Mouse (Mus musculus): ENCODE measurements around the gene Cycs. TPM values are rescaled to one million over a fixed set of nuclear protein-coding genes. Genes with fewer than 3 reads are reported as not detected.

Gene Cycs
- polyA plus RNA-seq, 1 experiment: 9.2 TPM

- Histone ChIP-seq H3K36me3 (replicated peaks; ENCODE audit: low read length) (no peaks in the 10 kb centered on the region), H3K4me1 (peaks cover 35% of the 10 kb centered on the region), H3K27me3 (replicated peaks) (peaks cover 2% of the 10 kb centered on the region), H3K4me3 (replicated peaks) (no peak overlapping the region), H3K9me3 (peaks cover 10% of the 10 kb centered on the region)
- no peak for TF ChIP-seq FLI1 (IDR thresholded peaks at IDR 0.05; ENCODE audit: low read length)
- no peak for TF ChIP-seq GATA1 (IDR thresholded peaks at IDR 0.05; ENCODE audit: borderline replicate concordance, low read length)
These were observed 38.9 kb downstream of the Cycs start for GRCm38 (mm10) chr6:50527416-50527815.

- H3K4me3 ChIP-seq (replicated peaks): no peak overlapping the region
- no peaks in the 10 kb centered on the region for H3K36me3 ChIP-seq (replicated peaks; ENCODE audit: low read length)
- no peak for TF ChIP-seq GATA1 (IDR thresholded peaks at IDR 0.05; ENCODE audit: borderline replicate concordance, low read length)
- no peak for TF ChIP-seq FLI1 (IDR thresholded peaks at IDR 0.05; ENCODE audit: low read length)
These were observed 39.7 kb downstream of the Cycs start for GRCm38 (mm10) chr6:50526597-50527024.

GRCm38 (mm10) chr6:50525846-50526245 lies 40.5 kb downstream of the Cycs start:
- TF ChIP-seq GATA1 (IDR thresholded peaks at IDR 0.05; ENCODE audit: borderline replicate concordance, low read length): no peak
- TF ChIP-seq FLI1 (IDR thresholded peaks at IDR 0.05; ENCODE audit: low read length): no peak
- Histone ChIP-seq H3K36me3 (replicated peaks; ENCODE audit: low read length) (no peaks in the 10 kb centered on the region), H3K4me3 (replicated peaks) (no peak overlapping the region), H3K4me1 (peaks cover 38% of the 10 kb centered on the region), H3K27me3 (replicated peaks) (peaks cover 2% of the 10 kb centered on the region), H3K9me3 (no peaks in the 10 kb centered on the region)

More at GRCm38 (mm10) chr6:50526597-50527024, 39.7 kb downstream of the Cycs start:
- H3K4me1 ChIP-seq: peaks cover 38% of the 10 kb centered on the region
- H3K9me3 ChIP-seq: peaks cover 6% of the 10 kb centered on the region
- H3K27me3 ChIP-seq (replicated peaks): peaks cover 2% of the 10 kb centered on the region

- Histone ChIP-seq H3K4me3 (replicated peaks) (no peak overlapping the region), H3K27me3 (replicated peaks) (peaks cover 2% of the 10 kb centered on the region), H3K36me3 (replicated peaks; ENCODE audit: low read length) (no peaks in the 10 kb centered on the region), H3K9me3 (no peaks in the 10 kb centered on the region), H3K4me1 (peaks cover 32% of the 10 kb centered on the region)
- no peak for TF ChIP-seq GATA1 (IDR thresholded peaks at IDR 0.05; ENCODE audit: borderline replicate concordance, low read length)
- no peak for TF ChIP-seq FLI1 (IDR thresholded peaks at IDR 0.05; ENCODE audit: low read length)
These were observed 42.0 kb downstream of the Cycs start for GRCm38 (mm10) chr6:50524261-50524896.

- H3K4me1 ChIP-seq: peaks cover 33% of the 10 kb centered on the region
- H3K27me3 ChIP-seq (replicated peaks): no peaks in the 10 kb centered on the region
- H3K4me3 ChIP-seq (replicated peaks): no peak overlapping the region
- H3K36me3 ChIP-seq (replicated peaks; ENCODE audit: low read length): no peaks in the 10 kb centered on the region
- no peaks in the 10 kb centered on the region for H3K9me3 ChIP-seq
- TF ChIP-seq FLI1 (IDR thresholded peaks at IDR 0.05; ENCODE audit: low read length) (no peak), GATA1 (IDR thresholded peaks at IDR 0.05; ENCODE audit: borderline replicate concordance, low read length) (no peak)
These were observed 43.6 kb downstream of the Cycs start for GRCm38 (mm10) chr6:50522772-50523171.

GRCm38 (mm10) chr6:50521532-50522135 lies 44.7 kb downstream of the Cycs start:
- Histone ChIP-seq H3K4me1 (peaks cover 29% of the 10 kb centered on the region), H3K27me3 (replicated peaks) (no peaks in the 10 kb centered on the region), H3K9me3 (no peaks in the 10 kb centered on the region), H3K4me3 (replicated peaks) (no peak overlapping the region), H3K36me3 (replicated peaks; ENCODE audit: low read length) (no peaks in the 10 kb centered on the region)
- TF ChIP-seq GATA1 (IDR thresholded peaks at IDR 0.05; ENCODE audit: borderline replicate concordance, low read length): no peak
- TF ChIP-seq FLI1 (IDR thresholded peaks at IDR 0.05; ENCODE audit: low read length): no peak

GRCm38 (mm10) chr6:50520139-50520538 lies 46.2 kb downstream of the Cycs start:
- Histone ChIP-seq H3K27me3 (replicated peaks) (no peaks in the 10 kb centered on the region), H3K4me1 (peaks cover 24% of the 10 kb centered on the region), H3K4me3 (replicated peaks) (no peak overlapping the region), H3K36me3 (replicated peaks; ENCODE audit: low read length) (no peaks in the 10 kb centered on the region), H3K9me3 (no peaks in the 10 kb centered on the region)
- TF ChIP-seq FLI1 (IDR thresholded peaks at IDR 0.05; ENCODE audit: low read length) (no peak), GATA1 (IDR thresholded peaks at IDR 0.05; ENCODE audit: borderline replicate concordance, low read length) (no peak)

- H3K9me3 ChIP-seq: no peaks in the 10 kb centered on the region
- H3K27me3 ChIP-seq (replicated peaks): no peaks in the 10 kb centered on the region
- peaks cover 24% of the 10 kb centered on the region for H3K4me1 ChIP-seq
- TF ChIP-seq GATA1 (IDR thresholded peaks at IDR 0.05; ENCODE audit: borderline replicate concordance, low read length): no peak
- TF ChIP-seq FLI1 (IDR thresholded peaks at IDR 0.05; ENCODE audit: low read length): no peak
- H3K4me3 ChIP-seq (replicated peaks): no peak overlapping the region
- no peaks in the 10 kb centered on the region for H3K36me3 ChIP-seq (replicated peaks; ENCODE audit: low read length)
These were observed 48.0 kb downstream of the Cycs start for GRCm38 (mm10) chr6:50518371-50518770.

Other genes starting within 250 kb of the Cycs start
- 4.3 and 7.3 TPM in 2 replicates for gene Osbpl3, start 110.3 kb downstream of the Cycs start, polyA plus RNA-seq (2012; ENCODE audit: insufficient read depth, low replicate concordance)
- gene 4921507P07Rik, start 30.1 kb upstream of the Cycs start, polyA plus RNA-seq (2012; ENCODE audit: insufficient read depth, low replicate concordance): not detected in 2 replicates
- gene Npvf, start 87.9 kb upstream of the Cycs start, polyA plus RNA-seq (2012; ENCODE audit: insufficient read depth, low replicate concordance): not detected in 2 replicates